Mouse (Mus musculus) T-helper 17 cell (primary cell): Measurements from ENCODE around the gene Ifnk.

Source experiments
- in situ Hi-C, 2 experiments: fragments of 300-600 bp; cut with MboI, MseI; formaldehyde crosslinking; loops; 1 replicate in 1 of 2; 2 replicates in 1 of 2; pipeline ENCODE4 v1.15.1; 2025; ENCODE audit warnings: high pct_unique_total_duplicates in 2 of 2

Gene Ifnk

GRCm38 (mm10) chr4:35136996-35137395 is 14.9 kb upstream of the Ifnk start:
- in situ Hi-C loops: loop anchor here in 1 of 2 experiments (10.0 kb wide), 1 partner anchor 1652 kb away; no protein-coding TSS in a partner anchor

- in situ Hi-C loops: loop anchor here in 1 of 2 experiments (10.0 kb wide), 1 partner anchor 1653 kb away; no protein-coding TSS in a partner anchor
Measured at GRCm38 (mm10) chr4:35138077-35138476, 13.8 kb upstream of the Ifnk start.

- in situ Hi-C loops: no loop called here
Measured at GRCm38 (mm10) chr4:35140317-35140716, 11.5 kb upstream of the Ifnk start.

DNA sequence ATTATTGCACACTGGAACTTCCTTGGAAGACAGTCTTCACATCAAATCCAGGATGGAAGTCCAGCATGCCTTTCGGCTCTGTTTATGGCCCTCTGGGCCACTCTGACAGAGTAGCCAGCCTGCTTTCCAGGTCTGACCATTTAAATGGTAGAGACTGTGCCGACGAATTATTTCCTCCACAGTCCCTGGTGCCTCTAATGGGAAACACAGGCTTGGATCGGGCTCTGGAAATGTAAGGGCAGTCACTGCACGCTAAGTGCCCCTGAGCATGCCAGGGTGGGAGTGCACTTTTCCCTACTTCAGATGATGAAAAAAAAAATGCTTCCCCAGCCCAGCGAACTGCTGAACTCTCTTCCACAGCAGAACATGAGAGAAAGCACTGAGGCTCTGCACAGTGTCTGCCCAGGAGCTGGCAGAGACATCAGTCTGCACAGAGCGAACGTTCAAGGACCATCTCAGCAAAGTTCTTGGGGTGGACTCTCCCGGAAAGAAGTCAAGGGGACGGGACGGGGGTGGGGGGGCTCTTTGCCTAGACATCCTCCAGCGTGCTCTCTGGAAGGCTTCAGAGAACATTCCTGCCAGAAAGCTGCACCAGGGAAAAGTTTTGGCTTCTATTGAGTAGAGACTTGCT is 8.3 kb upstream of the Ifnk start:
- in situ Hi-C loops: no loop called here

GRCm38 (mm10) chr4:35145726-35146125 is 6.1 kb upstream of the Ifnk start:
- in situ Hi-C loops: no loop called here

DNA sequence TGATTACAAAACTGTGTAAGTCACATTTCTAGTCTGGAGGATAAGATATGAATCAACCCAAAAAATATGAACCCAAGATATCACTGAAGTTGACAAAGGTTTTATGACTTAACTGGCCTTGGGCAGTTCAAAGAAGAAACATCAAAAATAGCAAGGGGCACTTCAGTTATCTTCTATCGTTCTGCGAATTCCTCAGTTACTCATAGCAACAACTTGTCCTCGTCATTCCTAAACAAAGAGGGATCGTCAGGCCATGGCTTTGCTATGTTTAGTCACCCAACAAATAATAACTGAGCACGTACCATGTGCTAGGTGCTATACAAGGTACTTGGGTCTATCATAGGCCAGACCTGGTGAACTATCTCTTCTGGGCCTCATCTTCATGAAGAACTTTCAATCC is 5.3 kb upstream of the Ifnk start:
- in situ Hi-C loops: no loop called here

DNA sequence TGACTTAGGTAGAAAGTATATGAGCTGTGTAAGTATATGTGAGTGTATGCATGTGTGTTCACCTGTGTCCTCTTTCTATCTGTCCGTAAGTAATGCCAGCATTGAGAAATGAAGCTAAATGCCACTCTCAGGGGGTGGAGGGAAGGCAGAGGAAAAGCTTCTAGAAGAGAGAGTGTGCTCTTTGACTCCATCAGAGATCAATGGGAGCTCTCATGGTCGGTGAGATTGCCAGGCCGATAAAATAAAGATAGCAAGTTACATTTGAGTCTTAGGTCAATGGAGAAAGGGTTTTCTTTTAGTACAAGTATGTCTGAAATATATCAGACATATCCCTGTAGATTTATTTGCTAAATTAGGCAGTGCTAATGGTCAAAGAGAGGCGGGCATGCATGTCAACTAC is 3.5 kb upstream of the Ifnk start:
- in situ Hi-C loops: no loop called here

DNA sequence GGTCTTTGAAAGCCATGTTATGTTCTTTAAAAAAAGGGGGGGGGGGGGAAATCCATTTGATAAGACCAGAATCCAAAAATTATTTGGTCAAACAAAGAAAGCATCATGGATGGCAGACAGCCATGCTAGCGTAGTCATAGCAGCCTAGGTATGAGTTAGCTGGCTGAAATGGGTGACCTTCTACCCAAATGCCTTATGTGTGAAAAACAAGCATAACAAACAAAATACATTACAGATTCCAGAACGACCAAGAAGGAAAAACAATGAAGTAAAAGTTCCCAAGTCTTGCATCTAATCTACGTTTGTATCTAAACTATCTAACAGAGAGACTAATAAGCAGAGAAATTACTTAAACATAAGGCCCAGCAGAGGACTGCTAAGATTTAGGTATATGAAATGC is 1.1 kb upstream of the Ifnk start:
- in situ Hi-C loops: loop anchor here in 1 of 2 experiments (5.0 kb wide), 1 partner anchor 77 kb away; the partner anchor contains the start of gene C9orf72

DNA sequence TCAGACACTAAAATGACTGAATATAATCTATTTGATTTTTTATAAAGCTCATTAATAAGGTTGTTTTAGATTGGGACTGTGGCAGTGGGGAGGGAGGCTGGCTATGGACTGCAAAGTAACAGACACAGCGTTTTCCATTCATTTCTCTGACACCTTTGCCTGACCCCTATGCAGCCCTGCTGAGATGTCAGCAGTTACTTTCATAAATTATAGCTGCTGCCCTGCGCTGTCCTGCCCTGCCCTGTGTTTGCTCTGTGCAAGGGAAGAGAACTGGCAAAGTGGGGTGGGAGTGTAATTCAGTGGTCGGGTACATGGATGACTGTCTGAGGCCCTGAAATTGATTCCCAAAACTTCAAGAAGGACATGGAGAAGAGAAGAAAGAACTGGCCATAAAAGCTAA is 2.2 kb downstream of the Ifnk start:
- in situ Hi-C loops: loop anchor here in 1 of 2 experiments (5.0 kb wide), 1 partner anchor 73 kb away; the partner anchor contains the start of gene C9orf72

- in situ Hi-C loops: loop anchor here in 1 of 2 experiments (5.0 kb wide), 2 partner anchors 58 to 67 kb away; no protein-coding TSS in a partner anchor
Measured at GRCm38 (mm10) chr4:35155132-35155922, 3.5 kb downstream of the Ifnk start.

GRCm38 (mm10) chr4:35156149-35156611 is 4.3 kb downstream of the Ifnk start:
- in situ Hi-C loops: loop anchor here in 1 of 2 experiments (5.0 kb wide), 2 partner anchors 59 to 66 kb away; no protein-coding TSS in a partner anchor

DNA sequence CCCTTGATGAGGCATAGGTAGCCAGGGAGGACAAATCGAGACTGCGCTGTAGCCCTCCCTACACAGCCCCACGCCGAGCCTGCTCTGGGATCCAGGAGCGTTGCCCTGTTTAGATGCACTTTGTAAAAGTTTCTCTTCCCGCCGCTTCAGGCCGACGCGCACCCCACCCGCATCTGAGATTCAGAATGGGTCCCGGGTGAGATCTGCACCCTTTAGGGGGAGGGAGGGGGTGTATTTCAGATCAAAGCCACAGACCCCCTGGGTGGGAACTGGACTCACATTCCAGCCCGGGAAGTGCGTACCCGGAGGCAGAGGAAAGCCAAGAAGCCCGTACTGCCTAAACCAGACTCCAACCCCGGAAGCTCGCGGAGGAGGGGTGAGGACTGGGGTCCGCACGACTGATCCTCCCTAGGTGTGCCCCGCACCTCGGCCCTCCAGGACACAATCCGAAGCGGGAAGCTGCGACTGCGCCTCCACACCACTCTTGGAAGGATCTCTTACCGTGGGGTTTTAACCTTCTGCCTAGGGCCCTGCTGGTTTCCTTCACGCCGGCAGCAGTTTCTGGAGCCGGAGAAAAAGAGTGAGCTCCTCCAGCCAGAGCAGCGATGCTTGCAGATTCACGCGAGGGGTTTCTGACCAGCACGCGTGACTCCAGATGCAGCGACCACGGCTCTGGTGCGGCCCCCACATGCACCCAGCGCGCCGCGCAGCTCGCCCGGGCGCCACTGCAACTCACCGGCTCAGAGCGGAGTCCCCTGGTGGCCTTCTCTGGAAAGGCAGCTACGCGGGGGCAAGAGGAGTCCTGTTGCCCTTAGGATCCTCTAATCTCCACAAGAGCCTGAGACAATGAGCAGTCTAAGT is 5.1 kb downstream of the Ifnk start, which contains the start of gene Mob3b:
Gene Mob3b, minus strand, starts transcription at position 734 of the 861 bp plus-strand sequence.
- in situ Hi-C loops: loop anchor here in 1 of 2 experiments (5.0 kb wide), 2 partner anchors 60 to 65 kb away; no protein-coding TSS in a partner anchor

GRCm38 (mm10) chr4:35157815-35158214 is 6.0 kb downstream of the Ifnk start:
- in situ Hi-C loops: loop anchor here in 1 of 2 experiments (5.0 kb wide), 2 partner anchors 61 to 64 kb away; no protein-coding TSS in a partner anchor

DNA sequence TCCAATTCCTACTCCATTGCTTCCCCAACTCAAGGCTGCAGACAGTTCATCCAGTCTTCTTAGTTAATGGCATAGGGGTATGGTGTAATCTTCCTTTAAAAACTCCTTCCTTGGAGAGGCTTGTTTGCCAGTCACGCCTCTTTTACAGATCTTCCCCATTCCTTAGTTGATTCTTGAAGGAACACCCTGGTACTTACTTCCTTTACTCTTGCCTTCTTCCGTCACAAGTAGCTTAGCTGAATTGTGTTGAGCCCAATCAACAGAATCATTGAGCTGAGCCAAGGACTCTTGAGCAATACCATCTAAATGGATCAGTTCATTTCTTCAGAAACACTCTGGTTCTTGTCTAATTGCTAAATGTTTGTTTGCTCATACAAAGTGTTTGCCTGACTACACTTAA is 13.4 kb downstream of the Ifnk start:
- in situ Hi-C loops: no loop called here

DNA sequence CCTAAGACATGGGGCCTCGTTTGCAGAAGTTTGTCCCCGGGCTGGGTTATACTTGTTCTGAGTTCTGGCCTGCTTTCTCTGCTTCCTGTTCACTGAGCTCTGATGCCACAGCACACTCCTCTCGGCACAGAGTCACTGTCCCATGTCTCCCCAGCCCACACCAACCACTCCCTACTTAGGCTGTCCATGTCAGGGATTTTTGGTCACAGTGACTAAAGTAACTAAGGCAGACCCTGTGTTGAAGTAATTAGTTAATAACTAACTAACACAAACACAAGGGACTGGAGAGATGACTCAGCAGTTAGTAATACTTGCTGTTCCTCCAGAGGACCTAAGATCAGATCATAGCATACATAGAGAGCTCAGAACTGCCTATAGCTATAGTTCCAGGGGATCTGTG is 14.1 kb downstream of the Ifnk start:
- in situ Hi-C loops: no loop called here

DNA sequence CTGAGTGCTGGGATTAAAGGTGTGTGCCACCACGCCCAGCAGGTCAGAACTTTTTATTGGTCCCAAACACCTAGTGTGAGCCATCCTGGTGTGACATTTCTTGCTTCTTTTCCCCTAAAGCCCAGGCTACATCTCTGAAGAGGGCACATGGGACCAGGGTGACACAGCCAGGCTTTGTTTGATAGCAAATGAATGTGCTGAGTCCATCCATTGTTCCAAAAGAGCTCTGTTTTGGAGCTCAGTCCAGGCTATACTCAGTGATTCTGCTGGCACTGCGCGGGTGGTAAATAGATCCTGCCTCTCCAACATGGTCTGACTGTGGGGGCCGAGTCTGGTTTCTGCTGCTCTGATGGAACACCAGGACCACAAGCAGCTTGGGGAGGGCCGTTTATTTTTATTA is 16.0 kb downstream of the Ifnk start:
- in situ Hi-C loops: no loop called here

GRCm38 (mm10) chr4:35169571-35170125 is 17.8 kb downstream of the Ifnk start:
- in situ Hi-C loops: no loop called here

DNA sequence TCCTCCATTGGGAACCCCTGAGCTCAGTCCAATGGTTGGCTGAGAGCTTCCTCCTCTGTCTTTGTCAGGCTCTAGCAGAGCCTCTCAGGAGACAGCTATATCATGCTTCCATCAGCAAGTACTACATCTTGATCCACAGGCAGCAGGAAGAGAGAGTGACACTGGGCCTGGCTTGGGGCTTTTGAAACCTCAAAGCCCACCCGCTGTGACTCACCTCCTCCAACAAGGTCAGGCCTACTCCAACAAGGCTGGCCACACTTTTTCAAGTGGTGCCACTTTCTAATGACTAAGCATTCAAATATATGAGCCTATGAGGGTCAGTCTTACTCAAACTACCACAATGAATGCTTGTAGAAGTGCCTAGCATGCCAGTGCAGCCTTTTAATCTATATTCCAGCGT is 20.6 kb downstream of the Ifnk start:
- in situ Hi-C loops: no loop called here

- in situ Hi-C loops: no loop called here
Measured at GRCm38 (mm10) chr4:35173551-35173950, 21.7 kb downstream of the Ifnk start.

DNA sequence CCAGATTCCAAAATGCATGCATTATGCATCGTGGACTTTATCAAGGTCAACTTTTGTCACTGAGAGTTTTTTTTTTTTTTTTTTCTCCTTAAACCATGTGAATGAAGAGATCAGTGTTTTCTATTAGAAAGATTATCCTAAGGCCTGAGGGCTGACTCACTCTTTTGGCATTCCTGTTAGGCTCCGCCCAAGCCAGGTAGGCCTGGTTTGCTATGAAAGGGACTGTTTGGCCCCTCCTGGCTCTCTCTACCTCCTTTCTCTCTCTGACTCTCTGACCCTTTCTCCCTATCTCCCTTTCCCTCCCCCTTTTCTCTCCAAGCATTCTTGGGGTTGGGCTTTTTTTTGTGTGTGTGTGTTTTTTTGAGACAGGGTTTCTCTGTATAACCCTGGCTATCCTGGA is 23.7 kb downstream of the Ifnk start:
- in situ Hi-C loops: no loop called here
